Mouse (Mus musculus): Measurements from ENCODE around the gene Xcr1. TPM values are rescaled to one million over a fixed set of nuclear protein-coding genes. Genes with fewer than 3 reads are reported as not detected.

The Xcr1 gene
- polyA plus RNA-seq, 1 experiment = 0.62 TPM

DNA sequence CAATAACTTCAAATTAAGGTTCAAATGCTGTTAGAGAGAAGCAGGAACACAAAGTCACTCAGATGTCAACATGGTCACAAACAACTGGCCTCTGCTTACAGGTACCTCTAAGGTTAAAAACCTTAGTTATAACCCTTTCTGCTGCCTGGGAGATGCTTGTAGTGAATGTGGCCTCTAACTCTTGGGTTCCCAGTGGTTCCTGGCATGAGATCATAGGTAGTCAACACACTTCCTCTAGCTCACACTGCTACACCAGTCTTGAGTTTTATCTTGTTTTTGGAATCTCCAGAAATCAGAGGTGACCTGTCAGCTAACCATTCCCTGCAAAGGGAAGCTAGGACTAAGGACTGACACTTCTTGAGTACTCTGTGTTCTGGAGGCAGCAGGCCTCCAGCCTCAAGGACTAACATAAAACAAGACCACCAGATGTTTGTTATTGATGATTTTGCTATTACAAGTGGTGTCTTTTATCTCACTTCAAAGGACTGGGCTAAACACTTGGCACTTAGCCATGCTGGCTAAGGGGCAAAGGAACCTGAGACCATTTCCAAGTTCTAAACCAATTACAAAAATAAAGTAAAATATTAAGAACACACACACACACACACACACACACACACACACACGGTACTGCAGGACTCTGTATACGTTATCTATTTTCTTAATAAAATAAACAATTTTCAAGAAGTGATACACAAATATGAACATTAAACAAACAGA lies 11.7 kb downstream of the Xcr1 start:
- Histone ChIP-seq H3K79me2 (ENCODE audit: control insufficient read depth, insufficient read depth) (peaks cover 48% of the 10 kb centered on the region), H3K4me3 (ENCODE audit: insufficient read depth, poor library complexity, severe bottlenecking) (no peak overlapping the region), H3K27me3 (ENCODE audit: control insufficient read depth, insufficient read depth, insufficient read length) (no peaks in the 10 kb centered on the region), H3K36me3 (ENCODE audit: control insufficient read depth, insufficient read depth) (no peaks in the 10 kb centered on the region), H3K79me3 (ENCODE audit: low read depth) (peaks cover 8% of the 10 kb centered on the region), H3ac (ENCODE audit: control insufficient read depth, insufficient read length, low read depth) (no peak overlapping the region)
- TF ChIP-seq MAX (IDR thresholded peaks at IDR 0.05) (no peak), CEBPB (IDR thresholded peaks at IDR 0.05; ENCODE audit: low read depth) (no peak), USF1 (IDR thresholded peaks at IDR 0.05; ENCODE audit: low read depth) (no peak), FOSL1 (IDR thresholded peaks at IDR 0.05; ENCODE audit: insufficient read depth, low read length, poor library complexity, severe bottlenecking) (no peak), CTCF (IDR thresholded peaks at IDR 0.05; ENCODE audit: control insufficient read depth, insufficient read depth, insufficient read length) (no peak), MYOD1 (IDR thresholded peaks at IDR 0.05; ENCODE audit: control insufficient read depth, insufficient read length, low read depth) (no peak), MYOG (IDR thresholded peaks at IDR 0.05; ENCODE audit: control insufficient read depth, extremely low read depth, insufficient read length) (no peak)

DNA sequence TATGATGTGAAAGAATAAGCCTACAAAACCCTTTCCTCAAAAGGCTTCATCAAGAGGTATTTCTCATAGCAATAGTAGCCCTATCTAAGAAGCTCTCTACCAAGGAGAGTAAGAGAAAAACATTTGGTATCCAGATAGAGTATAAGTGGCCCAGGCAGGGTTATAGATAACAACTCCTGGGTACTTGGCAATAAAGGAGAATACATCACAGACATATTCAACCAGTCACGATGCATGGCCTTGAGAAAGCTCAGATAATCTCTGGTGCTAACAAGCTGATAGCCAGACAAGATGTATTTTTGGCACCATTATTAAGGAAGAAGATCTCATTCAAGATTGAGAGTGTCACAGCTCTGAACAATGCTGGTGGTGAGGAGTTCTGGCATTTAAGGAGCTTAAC lies 15.3 kb downstream of the Xcr1 start:
- no peak overlapping the region for H3K4me3 ChIP-seq (ENCODE audit: insufficient read depth, poor library complexity, severe bottlenecking)
- peaks cover 48% of the 10 kb centered on the region for H3K79me2 ChIP-seq (ENCODE audit: control insufficient read depth, insufficient read depth)
- peaks cover 2% of the 10 kb centered on the region for H3K36me3 ChIP-seq (ENCODE audit: control insufficient read depth, insufficient read depth)
- H3K79me3 ChIP-seq (ENCODE audit: low read depth) = peaks cover 8% of the 10 kb centered on the region
- H3K27me3 ChIP-seq (ENCODE audit: control insufficient read depth, insufficient read depth, insufficient read length) = no peaks in the 10 kb centered on the region
- TF ChIP-seq USF1 (IDR thresholded peaks at IDR 0.05; ENCODE audit: low read depth) = no peak
- no peak for TF ChIP-seq CEBPB (IDR thresholded peaks at IDR 0.05; ENCODE audit: low read depth)
- TF ChIP-seq CTCF (IDR thresholded peaks at IDR 0.05; ENCODE audit: control insufficient read depth, insufficient read depth, insufficient read length) = no peak
- no peak for TF ChIP-seq MYOG (IDR thresholded peaks at IDR 0.05; ENCODE audit: control insufficient read depth, extremely low read depth, insufficient read length)
- TF ChIP-seq MAX (IDR thresholded peaks at IDR 0.05) = no peak
- no peak for TF ChIP-seq MYOD1 (IDR thresholded peaks at IDR 0.05; ENCODE audit: control insufficient read depth, insufficient read length, low read depth)
- TF ChIP-seq FOSL1 (IDR thresholded peaks at IDR 0.05; ENCODE audit: insufficient read depth, low read length, poor library complexity, severe bottlenecking) = no peak
- no peak overlapping the region for H3ac ChIP-seq (ENCODE audit: control insufficient read depth, insufficient read length, low read depth)

DNA sequence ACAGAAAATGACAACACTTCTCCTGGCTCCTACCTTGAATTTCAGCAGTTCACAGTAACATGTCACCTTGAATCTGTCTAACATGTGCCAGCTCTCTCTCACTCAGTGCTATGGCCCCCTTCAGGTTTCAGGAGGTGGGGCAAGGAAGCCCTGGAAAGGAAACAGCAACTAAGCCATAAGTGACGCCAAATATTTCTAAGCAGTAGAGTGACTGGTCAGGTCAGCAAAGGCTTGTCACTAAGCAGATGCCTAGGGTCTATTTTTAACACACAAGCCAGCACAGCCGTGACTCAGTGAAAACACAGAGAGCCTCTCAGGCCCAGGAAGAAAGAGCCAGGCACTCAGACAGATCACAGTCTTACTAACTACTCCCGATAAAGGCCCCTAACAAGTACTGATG lies 16.7 kb downstream of the Xcr1 start:
- TF ChIP-seq MYOG (IDR thresholded peaks at IDR 0.05; ENCODE audit: control insufficient read depth, extremely low read depth, insufficient read length) = no peak
- no peak for TF ChIP-seq FOSL1 (IDR thresholded peaks at IDR 0.05; ENCODE audit: insufficient read depth, low read length, poor library complexity, severe bottlenecking)
- no peak for TF ChIP-seq MYOD1 (IDR thresholded peaks at IDR 0.05; ENCODE audit: control insufficient read depth, insufficient read length, low read depth)
- peaks cover 5% of the 10 kb centered on the region for H3K79me3 ChIP-seq (ENCODE audit: low read depth)
- H3K79me2 ChIP-seq (ENCODE audit: control insufficient read depth, insufficient read depth) = peaks cover 37% of the 10 kb centered on the region
- H3K4me3 ChIP-seq (ENCODE audit: insufficient read depth, poor library complexity, severe bottlenecking) = no peak overlapping the region
- H3K36me3 ChIP-seq (ENCODE audit: control insufficient read depth, insufficient read depth) = peaks cover 16% of the 10 kb centered on the region
- H3ac ChIP-seq (ENCODE audit: control insufficient read depth, insufficient read length, low read depth) = no peak overlapping the region
- H3K27me3 ChIP-seq (ENCODE audit: control insufficient read depth, insufficient read depth, insufficient read length) = no peaks in the 10 kb centered on the region

DNA sequence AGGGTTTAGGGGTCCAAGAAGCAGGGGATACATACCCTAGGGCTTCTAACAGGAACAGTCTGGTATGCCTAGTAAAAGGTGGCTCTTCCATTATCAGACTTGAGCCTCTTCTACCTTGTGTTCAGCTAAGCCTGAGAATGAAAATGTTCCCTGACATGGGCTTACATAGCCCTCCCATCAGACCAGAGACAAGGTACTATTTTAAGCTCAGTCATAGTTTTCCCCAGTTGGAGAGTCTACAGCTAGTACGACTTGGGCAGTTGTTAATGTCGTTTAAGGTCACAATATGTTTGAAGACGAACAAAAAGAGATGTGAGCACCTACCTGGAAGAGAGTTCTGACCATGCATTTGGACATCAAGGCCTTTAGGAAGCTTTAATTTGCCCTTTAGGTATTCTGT lies 17.4 kb downstream of the Xcr1 start:
- TF ChIP-seq CTCF (IDR thresholded peaks at IDR 0.05; ENCODE audit: control insufficient read depth, insufficient read depth, insufficient read length) (no peak), MYOG (IDR thresholded peaks at IDR 0.05; ENCODE audit: control insufficient read depth, extremely low read depth, insufficient read length) (no peak), MYOD1 (IDR thresholded peaks at IDR 0.05; ENCODE audit: control insufficient read depth, insufficient read length, low read depth) (no peak), CEBPB (IDR thresholded peaks at IDR 0.05; ENCODE audit: low read depth) (no peak), FOSL1 (IDR thresholded peaks at IDR 0.05; ENCODE audit: insufficient read depth, low read length, poor library complexity, severe bottlenecking) (no peak), USF1 (IDR thresholded peaks at IDR 0.05; ENCODE audit: low read depth) (no peak), MAX (IDR thresholded peaks at IDR 0.05) (no peak)
- Histone ChIP-seq H3K4me3 (ENCODE audit: insufficient read depth, poor library complexity, severe bottlenecking) (no peak overlapping the region), H3K79me2 (ENCODE audit: control insufficient read depth, insufficient read depth) (peaks cover 30% of the 10 kb centered on the region), H3K79me3 (ENCODE audit: low read depth) (peaks cover 3% of the 10 kb centered on the region), H3K27me3 (ENCODE audit: control insufficient read depth, insufficient read depth, insufficient read length) (no peaks in the 10 kb centered on the region), H3K36me3 (ENCODE audit: control insufficient read depth, insufficient read depth) (peaks cover 22% of the 10 kb centered on the region), H3ac (ENCODE audit: control insufficient read depth, insufficient read length, low read depth) (no peak overlapping the region)

DNA sequence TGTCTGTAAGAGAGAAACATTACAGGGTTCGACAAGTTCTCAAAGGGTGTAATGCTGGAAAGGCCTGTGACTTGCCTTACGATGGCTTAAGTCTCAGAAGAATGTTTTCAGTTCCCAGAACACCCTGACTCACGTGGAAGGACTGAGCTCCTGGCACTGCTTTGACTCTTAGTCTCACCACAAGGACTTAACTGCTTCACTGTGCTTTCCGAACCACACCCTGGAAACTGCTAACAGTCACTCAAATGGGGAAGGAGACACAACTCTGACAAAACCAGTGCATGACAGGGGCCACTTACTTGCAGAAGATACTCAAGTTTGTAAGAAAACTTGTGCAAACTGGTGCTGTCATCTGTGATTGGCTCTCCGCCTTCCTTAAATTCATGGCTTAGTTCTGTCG lies 21.6 kb downstream of the Xcr1 start:
- no peaks in the 10 kb centered on the region for H3K27me3 ChIP-seq (ENCODE audit: control insufficient read depth, insufficient read depth, insufficient read length)
- no peak for TF ChIP-seq USF1 (IDR thresholded peaks at IDR 0.05; ENCODE audit: low read depth)
- TF ChIP-seq FOSL1 (IDR thresholded peaks at IDR 0.05; ENCODE audit: insufficient read depth, low read length, poor library complexity, severe bottlenecking) = no peak
- no peak for TF ChIP-seq MYOG (IDR thresholded peaks at IDR 0.05; ENCODE audit: control insufficient read depth, extremely low read depth, insufficient read length)
- no peak for TF ChIP-seq MYOD1 (IDR thresholded peaks at IDR 0.05; ENCODE audit: control insufficient read depth, insufficient read length, low read depth)
- no peaks in the 10 kb centered on the region for H3K79me3 ChIP-seq (ENCODE audit: low read depth)
- no peak overlapping the region for H3ac ChIP-seq (ENCODE audit: control insufficient read depth, insufficient read length, low read depth)
- H3K79me2 ChIP-seq (ENCODE audit: control insufficient read depth, insufficient read depth) = no peaks in the 10 kb centered on the region
- peaks cover 48% of the 10 kb centered on the region for H3K36me3 ChIP-seq (ENCODE audit: control insufficient read depth, insufficient read depth)
- no peak overlapping the region for H3K4me3 ChIP-seq (ENCODE audit: insufficient read depth, poor library complexity, severe bottlenecking)

DNA sequence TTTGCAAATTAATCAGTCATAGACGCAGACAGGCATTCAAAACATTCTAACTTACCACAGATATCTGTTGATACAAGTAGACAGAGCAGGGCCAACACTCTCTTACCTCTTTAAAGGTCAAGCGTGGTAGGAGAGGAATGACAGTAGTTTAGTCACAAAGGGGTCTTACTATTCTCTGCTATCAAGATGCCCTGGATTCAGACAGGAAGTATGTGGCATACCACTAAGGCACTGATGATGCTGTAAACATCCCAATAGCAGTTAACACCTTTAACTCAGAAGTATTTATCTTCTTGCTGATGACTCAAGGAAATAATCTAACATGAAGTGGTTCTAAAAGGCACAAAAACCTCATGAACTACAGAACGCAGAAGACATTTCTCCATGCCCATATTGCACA lies 26.0 kb downstream of the Xcr1 start:
- H3ac ChIP-seq (ENCODE audit: control insufficient read depth, insufficient read length, low read depth) = no peak overlapping the region
- no peaks in the 10 kb centered on the region for H3K79me3 ChIP-seq (ENCODE audit: low read depth)
- H3K36me3 ChIP-seq (ENCODE audit: control insufficient read depth, insufficient read depth) = peaks cover 64% of the 10 kb centered on the region
- TF ChIP-seq CEBPB (IDR thresholded peaks at IDR 0.05; ENCODE audit: low read depth) (no peak), MYOD1 (IDR thresholded peaks at IDR 0.05; ENCODE audit: control insufficient read depth, insufficient read length, low read depth) (no peak), MYOG (IDR thresholded peaks at IDR 0.05; ENCODE audit: control insufficient read depth, extremely low read depth, insufficient read length) (no peak), USF1 (IDR thresholded peaks at IDR 0.05; ENCODE audit: low read depth) (no peak), CTCF (IDR thresholded peaks at IDR 0.05; ENCODE audit: control insufficient read depth, insufficient read depth, insufficient read length) (no peak), FOSL1 (IDR thresholded peaks at IDR 0.05; ENCODE audit: insufficient read depth, low read length, poor library complexity, severe bottlenecking) (no peak), MAX (IDR thresholded peaks at IDR 0.05) (no peak)
- no peaks in the 10 kb centered on the region for H3K27me3 ChIP-seq (ENCODE audit: control insufficient read depth, insufficient read depth, insufficient read length)
- H3K4me3 ChIP-seq (ENCODE audit: insufficient read depth, poor library complexity, severe bottlenecking) = no peak overlapping the region
- H3K79me2 ChIP-seq (ENCODE audit: control insufficient read depth, insufficient read depth) = no peaks in the 10 kb centered on the region
